Mouse (Mus musculus) MEL (cell line): ENCODE measurements at regions not wholly inside any gene's neighbourhood (a gene's known extent, or its start where the extent isn't known, plus 50 kb on each side); places are given as distances from the start of the nearest gene placed in this dataset.

ENCODE experiments used
- CTCF ChIP-seq, 3 experiments: IDR thresholded peaks in 2 of 3; conservative IDR thresholded peaks in 1 of 3; 2 replicates each; pipeline ENCODE4 v1.5.1; 2011 to 2012; ENCODE audit warnings: low read length in 3 of 3, low read depth in 2 of 3, mild to moderate bottlenecking in 2 of 3, improper control_type of control experiment in 1 of 3, inconsistent platforms in 1 of 3, mixed read lengths in 1 of 3, moderate library complexity in 1 of 3; ENCODE audit not compliant: control insufficient read depth in 1 of 3, insufficient read depth in 1 of 3, poor library complexity in 1 of 3, severe bottlenecking in 1 of 3
- EP300 ChIP-seq, 2 experiments: IDR thresholded peaks; 2 replicates each; pipeline ENCODE4 v1.6.1; 2011; ENCODE audit warnings: improper control_type of control experiment in 2 of 2, low read length in 2 of 2, low read depth in 1 of 2, mild to moderate bottlenecking in 1 of 2
- JUND ChIP-seq: IDR thresholded peaks from 2 replicates; pipeline ENCODE4 v1.6.1; 2011; ENCODE audit warnings: low read depth, mild to moderate bottlenecking, improper control_type of control experiment, low read length
- POLR2A ChIP-seq, 2 experiments: IDR thresholded peaks; 2 replicates each; pipeline ENCODE4 v1.6.1; 2011 to 2012; ENCODE audit warnings: low read length in 2 of 2, mild to moderate bottlenecking in 2 of 2, control low read depth in 1 of 2, improper control_type of control experiment in 1 of 2, low read depth in 1 of 2, moderate library complexity in 1 of 2; ENCODE audit not compliant: control insufficient read depth in 1 of 2, insufficient read depth in 1 of 2, poor library complexity in 1 of 2
- POLR2AphosphoS5 ChIP-seq: IDR thresholded peaks from 2 replicates; pipeline ENCODE4 v1.6.1; 2012; ENCODE audit warnings: low read depth, borderline replicate concordance, mild to moderate bottlenecking, inconsistent platforms, low read length, moderate library complexity, mixed read lengths
- RCOR1 ChIP-seq: IDR thresholded peaks from 2 replicates; pipeline ENCODE4 v1.6.1; 2012; ENCODE audit warnings: low read depth, mild to moderate bottlenecking, inconsistent platforms, low read length, improper control_type of control experiment
- USF2 ChIP-seq, 2 experiments: IDR thresholded peaks; 2 replicates each; pipeline ENCODE4 v1.6.1; 2011 to 2012; ENCODE audit warnings: improper control_type of control experiment in 2 of 2, low read length in 2 of 2, borderline replicate concordance in 1 of 2, inconsistent platforms in 1 of 2, low read depth in 1 of 2, mild to moderate bottlenecking in 1 of 2; ENCODE audit not compliant: insufficient read depth in 1 of 2

- TF ChIP-seq CTCF (IDR thresholded peaks at IDR 0.05 in 2 of 3, conservative IDR thresholded peaks at IDR 0.05 in 1 of 3; ENCODE audit: control insufficient read depth in 1 of 3, insufficient read depth in 1 of 3, low read depth in 2 of 3, low read length in 3 of 3, poor library complexity in 1 of 3, severe bottlenecking in 1 of 3): no peak
- no peak for TF ChIP-seq JUND
- TF ChIP-seq USF2 (IDR thresholded peaks at IDR 0.05; ENCODE audit: borderline replicate concordance in 1 of 2, insufficient read depth in 1 of 2, low read depth in 1 of 2, low read length in 2 of 2): no peak
- TF ChIP-seq POLR2A (IDR thresholded peaks at IDR 0.05; ENCODE audit: control insufficient read depth in 1 of 2, insufficient read depth in 1 of 2, low read depth in 1 of 2, low read length in 2 of 2, poor library complexity in 1 of 2): no peak
- TF ChIP-seq RCOR1: no peak
- no peak for TF ChIP-seq EP300 (IDR thresholded peaks at IDR 0.05; ENCODE audit: low read depth in 1 of 2, low read length in 2 of 2)
- TF ChIP-seq POLR2AphosphoS5: no peak
Measured at GRCm38 (mm10) chr16:77328628-77329159, 273.2 kb downstream of the Gm11146 start.
